Mouse (Mus musculus): ENCODE data around the gene Fhdc1.
A peak's percentile ranks its signal among the peaks of the same experiment; 100 is the strongest.

The Fhdc1 gene

GRCm38 (mm10) chr3:84474398-84474797, 5.8 kb downstream of the Fhdc1 start:
- DNase-seq (ENCODE audit: low spot score in 2 of 2): no peak

- no peak for DNase-seq (ENCODE audit: low spot score in 2 of 2)
Measured at GRCm38 (mm10) chr3:84472955-84473354, 7.3 kb downstream of the Fhdc1 start.

GRCm38 (mm10) chr3:84472527-84472926, 7.7 kb downstream of the Fhdc1 start:
- DNase-seq (ENCODE audit: low spot score in 2 of 2): no peak

- DNase-seq (ENCODE audit: low spot score in 2 of 2): no peak
Measured at GRCm38 (mm10) chr3:84471146-84471545, 9.1 kb downstream of the Fhdc1 start.

GRCm38 (mm10) chr3:84468111-84468453, 12.1 kb downstream of the Fhdc1 start:
- no peak for DNase-seq (ENCODE audit: low spot score in 2 of 2)

GRCm38 (mm10) chr3:84467419-84468110, 12.7 kb downstream of the Fhdc1 start:
- DNase-seq (ENCODE audit: low spot score in 2 of 2): no peak

GRCm38 (mm10) chr3:84465822-84466500, 14.3 kb downstream of the Fhdc1 start:
- no peak for DNase-seq (ENCODE audit: low spot score in 2 of 2)

- DNase-seq (ENCODE audit: low spot score in 2 of 2): no peak
Measured at GRCm38 (mm10) chr3:84461687-84462086, 18.5 kb downstream of the Fhdc1 start.

- no peak for DNase-seq (ENCODE audit: low spot score in 2 of 2)
Measured at GRCm38 (mm10) chr3:84460952-84461351, 19.3 kb downstream of the Fhdc1 start.

GRCm38 (mm10) chr3:84460499-84460898, 19.7 kb downstream of the Fhdc1 start:
- DNase-seq (ENCODE audit: low spot score in 2 of 2): no peak

- no peak for DNase-seq (ENCODE audit: low spot score in 2 of 2)
Measured at GRCm38 (mm10) chr3:84455733-84456417, 24.4 kb downstream of the Fhdc1 start.

GRCm38 (mm10) chr3:84450651-84451050, 29.6 kb downstream of the Fhdc1 start:
- no peak for DNase-seq (ENCODE audit: low spot score in 2 of 2)

GRCm38 (mm10) chr3:84449015-84449414, 31.2 kb downstream of the Fhdc1 start:
- no peak for DNase-seq (ENCODE audit: low spot score in 2 of 2)

GRCm38 (mm10) chr3:84447803-84448202, 32.4 kb downstream of the Fhdc1 start:
- DNase-seq (ENCODE audit: low spot score in 2 of 2): no peak

GRCm38 (mm10) chr3:84445838-84446237, 34.4 kb downstream of the Fhdc1 start:
- no peak for DNase-seq (ENCODE audit: low spot score in 2 of 2)

GRCm38 (mm10) chr3:84442890-84443289, 37.3 kb downstream of the Fhdc1 start:
- DNase-seq (ENCODE audit: low spot score in 2 of 2): no peak

- DNase-seq (ENCODE audit: low spot score in 2 of 2): no peak
Measured at GRCm38 (mm10) chr3:84439431-84440210, 40.6 kb downstream of the Fhdc1 start.

- DNase-seq (ENCODE audit: low spot score in 2 of 2): no peak
Measured at GRCm38 (mm10) chr3:84438840-84439239, 41.4 kb downstream of the Fhdc1 start.

- peak; percentile 62 to 71 for DNase-seq (ENCODE audit: low spot score in 2 of 2)
Measured at GRCm38 (mm10) chr3:84438118-84438517, 42.1 kb downstream of the Fhdc1 start.

GRCm38 (mm10) chr3:84436947-84437346, 43.3 kb downstream of the Fhdc1 start:
- DNase-seq (ENCODE audit: low spot score in 2 of 2): no peak

GRCm38 (mm10) chr3:84435288-84436043, 44.8 kb downstream of the Fhdc1 start:
- no peak for DNase-seq (ENCODE audit: low spot score in 2 of 2)

Measured in urinary bladder, postnatal 4 days (tissue).